Mouse (Mus musculus): Measurements from ENCODE around the gene Ano10. TPM values are rescaled to one million over a fixed set of nuclear protein-coding genes. Genes with fewer than 3 reads are reported as not detected.

Ano10 gene
- total and polyA plus RNA-seq, 2 experiments = 12.2 to 13.5 TPM

DNA sequence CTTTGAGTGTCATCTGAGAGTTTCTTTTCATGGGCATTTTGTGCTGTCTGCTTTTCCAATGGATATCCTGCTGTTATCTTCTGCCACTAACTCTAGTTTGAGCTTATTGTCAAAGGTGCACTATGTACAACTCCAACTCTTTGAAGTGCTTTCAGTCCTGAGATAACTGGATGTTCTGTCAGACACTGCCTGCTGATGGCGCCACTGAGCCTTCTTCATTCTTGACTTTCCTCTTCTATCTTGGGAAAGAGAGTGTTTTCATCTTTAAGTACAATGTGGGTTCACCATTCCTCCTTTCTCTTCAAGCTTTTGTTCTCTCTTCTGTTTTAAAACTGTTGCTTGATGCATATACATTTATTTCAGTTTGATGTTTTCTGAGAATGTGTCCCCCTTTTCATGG, 42.1 kb downstream of the Ano10 start:
- TF ChIP-seq POLR2A (IDR thresholded peaks at IDR 0.05; ENCODE audit: extremely low read depth, insufficient read depth, low read length) (no peak), CTCF (IDR thresholded peaks at IDR 0.05; ENCODE audit: low read depth, low read length) (peak; percentile 23; the same call in 1 of the 2 replicates)
- WGBS = 91% methylated on average over 1 of the region's 1 CpGs
- H3K27ac ChIP-seq (replicated peaks; ENCODE audit: insufficient read depth, low read depth, low read length) = no peak overlapping the region
- no peaks in the 10 kb centered on the region for H3K36me3 ChIP-seq (ENCODE audit: control insufficient read depth, insufficient read depth, low read length)
- no peaks in the 10 kb centered on the region for H3K79me2 ChIP-seq (ENCODE audit: control insufficient read depth, insufficient read depth, low read length)
- DNase-seq (ENCODE audit: extremely low read depth, low read depth, low spot score) = peak; percentile 8
- no peak overlapping the region for H3K4me3 ChIP-seq (ENCODE audit: insufficient read depth, low read depth, low read length)
- no peaks in the 10 kb centered on the region for H3K27me3 ChIP-seq (ENCODE audit: control insufficient read depth, insufficient read depth, low read length)
- H3K4me1 ChIP-seq (ENCODE audit: control insufficient read depth, insufficient read depth, low read length) = no peaks in the 10 kb centered on the region
- H3K9ac ChIP-seq (ENCODE audit: low read depth, low read length) = no peak overlapping the region

DNA sequence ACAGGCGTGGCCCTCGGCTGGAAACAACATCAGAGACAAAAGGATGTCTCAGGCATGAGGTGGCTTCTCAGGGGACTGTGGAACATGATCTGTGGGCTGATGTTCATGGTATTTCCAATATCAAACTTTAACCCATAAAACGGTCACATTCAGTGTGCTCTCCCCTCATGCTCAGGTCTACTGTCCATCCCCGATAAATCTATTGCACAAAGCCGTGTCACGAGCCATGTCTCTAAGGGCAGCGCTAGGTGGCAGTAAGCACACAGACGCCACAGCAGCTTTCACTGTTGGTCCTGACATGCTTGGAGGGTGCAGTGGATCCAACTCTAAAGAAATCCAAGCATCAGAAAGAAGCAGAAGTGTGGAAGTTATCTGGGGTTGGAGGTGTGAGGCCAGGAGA, 46.1 kb downstream of the Ano10 start:
- no peak overlapping the region for H3K4me3 ChIP-seq (ENCODE audit: insufficient read depth, low read depth, low read length)
- no peaks in the 10 kb centered on the region for H3K36me3 ChIP-seq (ENCODE audit: control insufficient read depth, insufficient read depth, low read length)
- 49% methylated on average over 8 of the region's 8 CpGs for WGBS
- H3K9ac ChIP-seq (ENCODE audit: low read depth, low read length) = no peak overlapping the region
- H3K79me2 ChIP-seq (ENCODE audit: control insufficient read depth, insufficient read depth, low read length) = no peaks in the 10 kb centered on the region
- TF ChIP-seq CTCF (IDR thresholded peaks at IDR 0.05; ENCODE audit: low read depth, low read length) (peak; percentile 81), POLR2A (IDR thresholded peaks at IDR 0.05; ENCODE audit: extremely low read depth, insufficient read depth, low read length) (no peak)
- no peaks in the 10 kb centered on the region for H3K27me3 ChIP-seq (ENCODE audit: control insufficient read depth, insufficient read depth, low read length)
- H3K27ac ChIP-seq (replicated peaks; ENCODE audit: insufficient read depth, low read depth, low read length) = no peak overlapping the region
- no peaks in the 10 kb centered on the region for H3K4me1 ChIP-seq (ENCODE audit: control insufficient read depth, insufficient read depth, low read length)
- peak; percentile 35 for DNase-seq (ENCODE audit: extremely low read depth, low read depth, low spot score)

DNA sequence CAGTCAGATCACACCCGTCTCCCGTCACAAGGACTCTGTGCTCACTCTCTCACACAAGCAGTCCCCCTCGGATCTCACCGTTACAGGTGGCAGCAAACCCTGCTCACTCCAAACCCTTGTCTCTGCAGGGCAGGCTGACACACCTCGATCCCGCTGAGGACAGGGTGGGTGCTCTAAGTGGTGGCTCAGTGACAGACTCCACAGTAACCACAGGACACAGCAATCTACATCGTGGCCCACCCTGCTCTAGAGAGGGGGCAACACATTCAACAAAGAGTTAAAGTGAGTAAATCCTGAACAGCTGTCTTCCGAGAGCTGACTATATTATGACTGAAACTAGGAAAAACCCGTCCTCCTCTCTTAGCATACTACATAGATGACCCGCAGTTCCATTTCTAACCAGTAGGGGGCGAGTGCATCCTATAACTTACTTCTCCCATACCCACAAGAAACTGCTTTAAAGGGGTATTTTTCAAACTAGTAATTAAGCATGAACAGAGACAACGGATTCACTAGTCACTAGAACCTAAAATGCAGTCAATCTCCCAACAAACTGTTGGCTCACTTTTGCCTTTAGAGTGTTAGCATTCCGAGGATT, 46.7 kb downstream of the Ano10 start:
- 48% methylated on average over 13 of the region's 13 CpGs for WGBS
- H3K36me3 ChIP-seq (ENCODE audit: control insufficient read depth, insufficient read depth, low read length) = no peaks in the 10 kb centered on the region
- H3K27ac ChIP-seq (replicated peaks; ENCODE audit: insufficient read depth, low read depth, low read length) = no peak overlapping the region
- H3K4me3 ChIP-seq (ENCODE audit: insufficient read depth, low read depth, low read length) = no peak overlapping the region
- no peak overlapping the region for H3K9ac ChIP-seq (ENCODE audit: low read depth, low read length)
- H3K27me3 ChIP-seq (ENCODE audit: control insufficient read depth, insufficient read depth, low read length) = no peaks in the 10 kb centered on the region
- peak; percentile 54 for DNase-seq (ENCODE audit: extremely low read depth, low read depth, low spot score)
- TF ChIP-seq POLR2A (IDR thresholded peaks at IDR 0.05; ENCODE audit: extremely low read depth, insufficient read depth, low read length) (no peak), CTCF (IDR thresholded peaks at IDR 0.05; ENCODE audit: low read depth, low read length) (peak; percentile 58)
- no peaks in the 10 kb centered on the region for H3K79me2 ChIP-seq (ENCODE audit: control insufficient read depth, insufficient read depth, low read length)
- H3K4me1 ChIP-seq (ENCODE audit: control insufficient read depth, insufficient read depth, low read length) = no peaks in the 10 kb centered on the region

DNA sequence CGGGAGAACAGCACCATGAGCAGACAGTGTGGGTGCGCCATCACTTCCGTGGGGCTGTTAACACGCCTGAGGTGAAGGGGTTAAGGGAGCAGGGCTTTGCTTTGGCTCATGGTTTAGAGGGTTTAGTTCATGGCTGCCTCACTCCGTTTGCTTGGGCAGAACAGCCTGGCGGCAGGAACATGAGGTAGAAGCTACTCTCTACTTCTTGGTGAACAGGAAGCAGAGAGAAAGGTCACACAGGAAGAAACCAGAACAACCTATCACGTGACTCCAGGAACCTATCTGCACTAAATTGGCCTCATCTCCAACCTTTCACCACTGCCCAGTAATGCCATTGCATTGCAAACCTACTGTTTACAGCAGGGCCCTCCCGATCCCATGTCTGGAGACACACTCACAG, 48.3 kb downstream of the Ano10 start:
- Histone ChIP-seq H3K9ac (ENCODE audit: low read depth, low read length) (no peak overlapping the region), H3K79me2 (ENCODE audit: control insufficient read depth, insufficient read depth, low read length) (no peaks in the 10 kb centered on the region), H3K36me3 (ENCODE audit: control insufficient read depth, insufficient read depth, low read length) (no peaks in the 10 kb centered on the region), H3K27ac (replicated peaks; ENCODE audit: insufficient read depth, low read depth, low read length) (no peak overlapping the region), H3K27me3 (ENCODE audit: control insufficient read depth, insufficient read depth, low read length) (no peaks in the 10 kb centered on the region), H3K4me3 (ENCODE audit: insufficient read depth, low read depth, low read length) (no peak overlapping the region), H3K4me1 (ENCODE audit: control insufficient read depth, insufficient read depth, low read length) (no peaks in the 10 kb centered on the region)
- no peak for DNase-seq (ENCODE audit: extremely low read depth, low read depth, low spot score)
- 89% methylated on average over 8 of the region's 8 CpGs for whole genome bisulfite sequencing
- no peak for TF ChIP-seq CTCF (IDR thresholded peaks at IDR 0.05; ENCODE audit: low read depth, low read length)
- TF ChIP-seq POLR2A (IDR thresholded peaks at IDR 0.05; ENCODE audit: extremely low read depth, insufficient read depth, low read length) = no peak

DNA sequence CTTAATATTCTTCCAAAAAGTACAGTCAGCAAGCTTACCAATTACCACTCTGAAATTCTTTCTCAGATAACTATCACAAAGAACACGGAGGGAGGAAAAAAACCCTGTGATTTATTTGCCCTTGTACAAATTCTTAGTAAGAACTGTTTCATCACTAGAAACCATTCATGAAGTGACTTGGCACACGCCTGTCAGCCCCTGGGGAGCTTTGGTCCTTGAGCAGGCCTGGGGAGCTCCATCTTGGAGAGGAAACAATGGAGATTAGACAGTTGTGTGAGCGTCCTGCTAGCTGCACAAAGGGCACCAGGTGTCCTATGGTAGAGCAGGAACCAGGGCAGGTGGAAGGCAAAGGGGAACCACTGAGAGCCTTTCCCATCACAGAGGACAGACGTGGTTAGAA, 48.8 kb downstream of the Ano10 start:
- 92% methylated on average over 4 of the region's 4 CpGs for WGBS
- Histone ChIP-seq H3K27ac (replicated peaks; ENCODE audit: insufficient read depth, low read depth, low read length) (no peak overlapping the region), H3K79me2 (ENCODE audit: control insufficient read depth, insufficient read depth, low read length) (no peaks in the 10 kb centered on the region), H3K36me3 (ENCODE audit: control insufficient read depth, insufficient read depth, low read length) (no peaks in the 10 kb centered on the region), H3K4me1 (ENCODE audit: control insufficient read depth, insufficient read depth, low read length) (no peaks in the 10 kb centered on the region), H3K4me3 (ENCODE audit: insufficient read depth, low read depth, low read length) (no peak overlapping the region), H3K27me3 (ENCODE audit: control insufficient read depth, insufficient read depth, low read length) (no peaks in the 10 kb centered on the region), H3K9ac (ENCODE audit: low read depth, low read length) (no peak overlapping the region)
- no peak for DNase-seq (ENCODE audit: extremely low read depth, low read depth, low spot score)
- TF ChIP-seq POLR2A (IDR thresholded peaks at IDR 0.05; ENCODE audit: extremely low read depth, insufficient read depth, low read length) (no peak), CTCF (IDR thresholded peaks at IDR 0.05; ENCODE audit: low read depth, low read length) (no peak)

DNA sequence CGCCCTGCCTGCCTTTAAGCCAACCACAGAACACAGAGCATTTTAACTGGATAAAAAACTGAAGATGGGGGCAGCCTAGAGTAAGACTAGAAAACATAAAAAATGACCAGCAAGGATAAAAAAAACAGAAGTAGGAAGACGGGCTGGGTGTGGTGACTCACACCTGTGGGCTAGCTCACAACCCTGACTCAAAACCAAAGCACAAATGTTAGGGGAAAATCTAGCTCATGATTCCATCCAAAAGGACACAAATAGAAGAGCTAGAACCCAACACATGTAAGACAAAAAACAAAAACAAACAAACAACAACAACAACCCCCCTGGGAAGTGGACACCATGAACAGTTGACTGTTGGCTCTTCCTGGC, 49.4 kb downstream of the Ano10 start:
- no peaks in the 10 kb centered on the region for H3K79me2 ChIP-seq (ENCODE audit: control insufficient read depth, insufficient read depth, low read length)
- H3K36me3 ChIP-seq (ENCODE audit: control insufficient read depth, insufficient read depth, low read length) = no peaks in the 10 kb centered on the region
- H3K27ac ChIP-seq (replicated peaks; ENCODE audit: insufficient read depth, low read depth, low read length) = no peak overlapping the region
- H3K4me1 ChIP-seq (ENCODE audit: control insufficient read depth, insufficient read depth, low read length) = no peaks in the 10 kb centered on the region
- 61% methylated on average over 2 of the region's 2 CpGs for WGBS
- H3K27me3 ChIP-seq (ENCODE audit: control insufficient read depth, insufficient read depth, low read length) = no peaks in the 10 kb centered on the region
- no peak overlapping the region for H3K9ac ChIP-seq (ENCODE audit: low read depth, low read length)
- DNase-seq (ENCODE audit: extremely low read depth, low read depth, low spot score) = no peak
- no peak overlapping the region for H3K4me3 ChIP-seq (ENCODE audit: insufficient read depth, low read depth, low read length)
- TF ChIP-seq POLR2A (IDR thresholded peaks at IDR 0.05; ENCODE audit: extremely low read depth, insufficient read depth, low read length) (no peak), CTCF (IDR thresholded peaks at IDR 0.05; ENCODE audit: low read depth, low read length) (no peak)
